Mouse (Mus musculus) brown adipose tissue, adult 24 weeks (tissue): ENCODE measurements around the gene Nfia. TPM values are rescaled to one million over a fixed set of nuclear protein-coding genes. Genes with fewer than 3 reads are reported as not detected.

Experiments
- H3K27ac ChIP-seq: fragments of 200-500 bp; replicated peaks from 2 replicates; pipeline ENCODE4 v1.5.1; 2012; ENCODE audit warnings: low read depth, mild to moderate bottlenecking, low read length
- H3K4me1 ChIP-seq: fragments of 200-500 bp; 2 replicates; pipeline ENCODE4 v1.6.1; 2012; ENCODE audit warnings: low read length, mixed read lengths; ENCODE audit not compliant: control insufficient read depth, insufficient read depth, insufficient read length
- H3K4me3 ChIP-seq: fragments of 200-500 bp; 2 replicates; pipeline ENCODE4 v1.5.1; 2012; ENCODE audit warnings: low read depth, mild to moderate bottlenecking, low read length, moderate library complexity; ENCODE audit not compliant: insufficient read depth
- polyA plus RNA-seq: library from polyadenylated mRNA; stranded (reverse); fragments of >200 nt; gene quantifications from 2 replicates; pipeline ENCODE4 v1.2.4, GENCODE M21; 2012; ENCODE audit not compliant: missing spikeins, insufficient read depth, insufficient read length

The Nfia gene
- polyA plus RNA-seq, 1 experiment: 74.8 TPM

GRCm38 (mm10) chr4:97754241-97754640, 18.3 kb upstream of the Nfia start:
- H3K4me1 ChIP-seq: peaks cover 15% of the 10 kb centered on the region
- peak overlapping the region; percentile 29 for H3K4me3 ChIP-seq
- H3K27ac ChIP-seq: peak overlapping the region; percentile 96

- Histone ChIP-seq H3K27ac (peak overlapping the region; percentile 78), H3K4me1 (peaks cover 15% of the 10 kb centered on the region), H3K4me3 (peak overlapping the region; percentile 79)
Measured at GRCm38 (mm10) chr4:97757207-97757977, 15.1 kb upstream of the Nfia start.

GRCm38 (mm10) chr4:97757978-97758461, 14.5 kb upstream of the Nfia start:
- Histone ChIP-seq H3K4me3 (peak overlapping the region; percentile 79), H3K27ac (peak overlapping the region; percentile 78), H3K4me1 (peaks cover 9% of the 10 kb centered on the region)

GRCm38 (mm10) chr4:97758661-97759060, 13.9 kb upstream of the Nfia start:
- Histone ChIP-seq H3K4me3 (no peak overlapping the region), H3K27ac (peak overlapping the region; percentile 78; the same call in 1 of the 2 replicates), H3K4me1 (peaks cover 4% of the 10 kb centered on the region; the same call in 1 of the 2 replicates)

- no peak overlapping the region for H3K27ac ChIP-seq
- H3K4me1 ChIP-seq: peaks cover 2% of the 10 kb centered on the region; the same call in 1 of the 2 replicates
- no peak overlapping the region for H3K4me3 ChIP-seq
Measured at GRCm38 (mm10) chr4:97764616-97765015, 7.9 kb upstream of the Nfia start.

GRCm38 (mm10) chr4:97765341-97766020, 7.1 kb upstream of the Nfia start:
- Histone ChIP-seq H3K27ac (peak overlapping the region; percentile 90), H3K4me3 (no peak overlapping the region), H3K4me1 (peaks cover 2% of the 10 kb centered on the region; the same call in 1 of the 2 replicates)

GRCm38 (mm10) chr4:97766100-97766499, 6.4 kb upstream of the Nfia start:
- H3K4me1 ChIP-seq: peaks cover 2% of the 10 kb centered on the region; the same call in 1 of the 2 replicates
- H3K27ac ChIP-seq: peak overlapping the region; percentile 41; the same call in 1 of the 2 replicates
- no peak overlapping the region for H3K4me3 ChIP-seq

- Histone ChIP-seq H3K4me3 (no peak overlapping the region), H3K4me1 (peaks cover 2% of the 10 kb centered on the region; the same call in 1 of the 2 replicates), H3K27ac (no peak overlapping the region)
Measured at GRCm38 (mm10) chr4:97767025-97767424, 5.5 kb upstream of the Nfia start.

GRCm38 (mm10) chr4:97767516-97767915, 5.0 kb upstream of the Nfia start:
- H3K4me1 ChIP-seq: peaks cover 2% of the 10 kb centered on the region; the same call in 1 of the 2 replicates
- no peak overlapping the region for H3K4me3 ChIP-seq
- no peak overlapping the region for H3K27ac ChIP-seq

- Histone ChIP-seq H3K27ac (no peak overlapping the region), H3K4me1 (peaks cover 2% of the 10 kb centered on the region; the same call in 1 of the 2 replicates), H3K4me3 (no peak overlapping the region)
Measured at GRCm38 (mm10) chr4:97769861-97770260, 2.7 kb upstream of the Nfia start.

GRCm38 (mm10) chr4:97771426-97771825, 1.1 kb upstream of the Nfia start:
- Histone ChIP-seq H3K4me1 (no peaks in the 10 kb centered on the region), H3K27ac (peak overlapping the region; percentile 70), H3K4me3 (peak overlapping the region; percentile 69)

GRCm38 (mm10) chr4:97772084-97772484, 450 bp upstream of the Nfia start:
- Histone ChIP-seq H3K4me1 (no peaks in the 10 kb centered on the region), H3K27ac (peak overlapping the region; percentile 88), H3K4me3 (peak overlapping the region; percentile 73)

- Histone ChIP-seq H3K4me1 (no peaks in the 10 kb centered on the region), H3K4me3 (peak overlapping the region; percentile 45), H3K27ac (no peak overlapping the region)
Measured at GRCm38 (mm10) chr4:97773110-97773593, 618 bp downstream of the Nfia start.

- H3K4me3 ChIP-seq: peak overlapping the region; percentile 20; the same call in 1 of the 2 replicates
- no peak overlapping the region for H3K27ac ChIP-seq
- no peaks in the 10 kb centered on the region for H3K4me1 ChIP-seq
Measured at GRCm38 (mm10) chr4:97773791-97774190, 1.3 kb downstream of the Nfia start.

- H3K4me1 ChIP-seq: no peaks in the 10 kb centered on the region
- H3K27ac ChIP-seq: peak overlapping the region; percentile 0; the same call in 1 of the 2 replicates
- no peak overlapping the region for H3K4me3 ChIP-seq
Measured at GRCm38 (mm10) chr4:97774446-97774950, 2.0 kb downstream of the Nfia start.
